Mouse (Mus musculus) kidney, postnatal 14 days (tissue): ENCODE results near the gene Wasf3.
A peak's percentile ranks its signal among the peaks of the same experiment; 100 is the strongest.
"Not testable (repeated sequence)": the region's sequence is repeated elsewhere in the genome, so short reads cannot be mapped to it uniquely, and the experiment has no call there.

Experiments
- DNase-seq: peaks from one replicate; pipeline ENCODE4 v3.0.0; 2022; ENCODE audit warnings: mixed read lengths

Gene Wasf3

DNA sequence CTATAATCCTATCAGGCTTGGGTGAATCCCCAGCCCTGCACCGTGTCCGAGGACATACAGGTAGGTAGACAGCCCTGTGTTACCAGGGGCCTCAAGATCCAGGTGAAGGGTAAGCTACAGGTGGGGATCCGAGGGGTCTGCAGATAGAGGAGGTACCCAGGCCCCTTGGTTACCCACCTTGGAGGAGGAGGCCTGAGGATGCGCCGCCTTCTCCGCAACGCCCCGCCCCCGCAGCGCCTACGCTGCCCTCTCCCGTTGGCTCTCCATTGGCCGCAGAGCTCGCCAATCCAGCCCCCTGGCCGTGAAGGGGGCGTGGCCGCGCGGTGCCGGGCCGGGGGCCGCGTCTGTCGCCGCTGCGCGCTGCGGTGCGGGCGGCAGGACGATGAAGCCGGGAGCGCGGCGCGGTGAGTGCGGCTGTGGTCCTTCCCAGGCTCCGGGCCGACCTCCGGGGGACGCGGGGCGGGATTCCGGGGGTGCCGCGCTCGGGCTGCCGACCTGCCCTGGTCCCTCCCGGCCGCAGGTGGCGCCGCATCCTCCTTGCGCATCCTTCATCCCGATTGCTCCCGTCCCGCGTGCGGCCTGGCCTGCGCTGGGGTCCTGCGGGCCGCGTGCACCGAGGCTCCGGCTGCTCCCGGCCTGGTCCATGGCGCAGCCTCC is at the start of gene Wasf3:
Gene Wasf3 (plus strand): TSS at position 51 of the 657 bp plus-strand sequence.
- peak; percentile 80 for DNase-seq

DNA sequence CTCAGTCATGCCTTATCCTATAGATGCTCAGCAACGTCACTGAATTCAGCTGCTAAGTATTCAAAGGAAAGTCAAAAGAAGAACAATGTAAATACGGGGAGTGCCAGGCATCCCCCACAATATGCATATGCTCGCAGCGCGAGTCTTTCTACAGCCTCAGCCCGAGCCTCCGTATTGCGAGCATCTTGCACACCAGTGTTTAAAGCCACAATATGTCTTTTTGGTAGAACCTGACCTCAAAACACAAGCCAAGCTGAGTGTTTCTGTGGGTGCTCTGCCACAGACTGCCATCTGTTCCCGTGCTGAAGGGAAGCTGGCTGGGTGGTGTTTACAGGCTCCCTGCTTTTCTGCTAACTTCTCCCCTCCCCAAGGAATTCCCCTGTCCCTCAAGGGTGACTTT is 46.7 kb upstream of the Wasf3 start:
- no peak for DNase-seq

DNA sequence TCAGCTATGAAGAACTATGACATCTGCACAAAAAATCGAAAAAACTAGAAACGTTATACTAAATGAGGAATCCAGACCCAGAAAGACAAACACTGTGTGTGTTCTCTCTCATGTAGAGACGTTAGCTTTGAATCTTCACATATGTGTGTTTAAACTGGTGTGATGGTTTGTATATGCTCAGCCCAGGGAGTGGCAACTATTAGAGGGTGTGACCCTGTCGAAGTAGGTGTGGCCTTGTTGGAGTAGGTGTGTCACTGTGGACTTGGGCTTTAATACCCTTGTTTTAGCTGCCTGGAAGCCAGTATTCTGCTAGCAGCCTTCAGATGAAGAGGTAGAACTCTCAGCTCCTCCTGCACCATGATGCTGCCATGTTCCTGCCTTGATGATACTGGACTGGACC is 44.7 kb upstream of the Wasf3 start:
- DNase-seq = no peak

DNA sequence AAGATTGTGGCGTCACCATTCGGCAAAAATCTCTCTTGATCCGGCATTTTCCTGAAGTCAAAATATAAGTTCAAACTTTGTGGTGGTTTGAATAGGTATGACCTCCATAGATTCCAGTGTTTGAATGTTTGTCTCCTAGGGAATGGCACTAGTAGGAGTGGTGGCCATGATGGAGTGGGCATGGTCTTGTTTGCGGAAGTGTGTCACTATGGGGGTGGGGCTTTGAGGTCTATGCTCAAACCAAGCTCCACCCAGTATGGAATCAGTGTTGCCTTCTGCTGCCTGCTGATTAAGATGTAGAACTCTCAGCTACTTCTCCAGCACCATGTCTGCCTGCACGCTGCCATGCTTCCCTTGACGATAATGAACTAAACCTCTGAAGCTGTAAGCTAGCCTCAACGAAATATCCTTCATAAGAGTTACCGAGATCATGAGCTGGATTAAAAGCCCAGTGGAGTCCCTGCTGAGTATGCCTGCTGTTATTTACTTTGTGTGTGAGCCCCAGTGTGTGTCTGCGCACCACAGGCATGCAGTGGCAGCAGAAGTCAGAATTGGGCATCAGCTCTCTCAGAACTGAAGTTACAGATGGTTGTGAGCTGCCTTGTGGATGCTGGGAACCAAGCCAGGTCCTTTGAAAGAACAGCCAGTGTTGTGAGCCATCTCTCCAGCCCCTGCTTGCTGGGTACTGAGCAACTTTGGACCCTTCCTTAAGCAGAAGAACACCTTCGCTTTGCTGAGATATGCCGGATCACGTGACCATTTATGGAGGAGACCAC is 39.7 kb upstream of the Wasf3 start:
- DNase-seq = no peak

DNA sequence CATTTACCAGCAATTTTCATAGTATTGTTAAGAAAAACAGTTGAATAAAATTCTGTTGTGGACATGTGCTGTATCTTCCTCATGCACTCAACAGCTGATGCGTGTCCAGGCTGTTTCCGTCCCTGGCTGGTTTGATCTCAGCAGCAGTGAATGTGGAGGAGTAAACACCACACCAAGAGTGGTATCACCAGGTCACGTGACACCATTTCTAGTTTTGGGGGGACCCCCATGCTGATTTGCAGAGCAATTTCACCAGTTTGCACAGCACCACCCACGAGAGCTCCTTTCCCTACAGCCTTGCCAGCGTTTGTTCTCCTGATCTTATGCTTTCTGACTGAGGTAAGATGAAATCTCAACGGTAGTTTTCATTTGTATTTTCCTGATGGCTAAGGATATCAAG is 37.7 kb upstream of the Wasf3 start:
- no peak for DNase-seq

DNA sequence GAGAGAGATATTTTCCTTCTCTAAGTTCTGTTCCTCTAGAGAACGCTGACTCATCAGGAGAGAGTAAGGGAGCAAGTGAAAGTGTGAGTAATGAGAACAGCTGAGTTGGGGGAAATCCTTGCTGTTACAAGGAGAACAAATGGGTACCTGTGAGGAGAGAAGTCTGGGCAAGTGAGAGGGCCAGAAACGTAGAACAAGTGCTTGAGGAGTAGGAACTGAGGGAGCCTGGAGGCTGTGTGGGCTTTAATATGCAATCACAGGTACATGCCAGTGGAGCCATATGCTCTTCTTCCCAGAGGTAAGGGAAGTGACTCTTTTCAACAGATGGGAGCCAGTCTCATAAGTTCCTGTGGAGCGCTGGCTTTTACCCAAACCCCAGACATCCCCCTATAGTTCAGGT is 35.6 kb upstream of the Wasf3 start:
- DNase-seq = no peak

DNA sequence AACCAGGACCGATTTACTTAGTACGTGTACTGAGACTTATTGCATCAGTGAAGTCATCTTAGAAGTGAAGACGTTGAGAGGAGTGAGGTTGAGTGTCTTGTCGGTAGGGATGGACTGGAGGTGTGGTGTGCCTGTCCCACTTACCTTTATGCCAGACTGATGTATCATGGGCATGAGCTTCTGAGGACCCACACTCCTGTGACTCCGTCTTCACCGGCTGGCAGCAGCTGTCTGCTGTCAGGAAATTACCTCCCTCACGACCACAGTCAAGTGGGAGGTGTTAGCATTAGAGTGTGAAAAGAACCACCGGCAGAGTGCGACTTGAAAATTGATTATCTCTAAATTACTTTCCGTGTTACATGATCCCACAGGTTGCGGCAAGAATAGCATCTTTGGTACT is 34.0 kb upstream of the Wasf3 start:
- no peak for DNase-seq

DNA sequence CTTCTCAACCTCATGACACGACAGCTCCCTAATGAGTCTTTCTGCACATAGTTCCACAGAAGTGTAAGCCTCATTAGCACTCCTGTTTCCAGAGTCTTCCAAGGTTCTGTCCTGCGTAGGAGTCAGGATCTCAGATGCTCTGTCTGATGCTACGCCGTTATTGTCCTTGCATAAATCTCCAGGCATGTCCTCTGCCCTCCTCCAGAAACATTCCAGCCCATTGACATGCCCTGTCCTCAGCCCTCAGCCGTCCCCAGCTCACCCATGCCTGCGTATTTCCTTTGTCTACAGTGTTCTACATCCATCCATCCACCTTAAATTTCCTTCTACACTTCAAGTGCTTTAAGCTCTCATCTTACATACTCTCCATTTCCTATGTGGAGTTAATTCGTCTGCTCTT is 32.8 kb upstream of the Wasf3 start:
- DNase-seq = no peak

DNA sequence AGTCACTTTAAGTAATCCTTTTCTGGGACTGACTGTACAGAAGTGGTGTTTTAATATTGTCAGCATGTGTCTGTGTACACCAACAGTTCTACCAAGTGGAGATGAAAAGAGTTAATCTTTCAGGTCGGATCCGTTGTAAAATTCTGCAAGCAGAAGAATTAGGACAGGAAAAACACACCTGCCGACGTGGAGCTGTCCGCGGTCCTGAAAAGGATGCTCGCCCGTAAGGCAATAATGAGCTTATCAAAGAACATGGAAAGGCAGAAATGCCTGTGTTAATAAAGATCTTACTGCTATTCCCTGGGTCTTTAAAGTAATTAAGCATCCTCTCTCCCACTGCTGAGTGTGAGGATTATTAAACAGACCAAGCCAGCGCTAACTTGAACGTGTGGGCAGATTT is 24.4 kb upstream of the Wasf3 start:
- peak; percentile 23 for DNase-seq

DNA sequence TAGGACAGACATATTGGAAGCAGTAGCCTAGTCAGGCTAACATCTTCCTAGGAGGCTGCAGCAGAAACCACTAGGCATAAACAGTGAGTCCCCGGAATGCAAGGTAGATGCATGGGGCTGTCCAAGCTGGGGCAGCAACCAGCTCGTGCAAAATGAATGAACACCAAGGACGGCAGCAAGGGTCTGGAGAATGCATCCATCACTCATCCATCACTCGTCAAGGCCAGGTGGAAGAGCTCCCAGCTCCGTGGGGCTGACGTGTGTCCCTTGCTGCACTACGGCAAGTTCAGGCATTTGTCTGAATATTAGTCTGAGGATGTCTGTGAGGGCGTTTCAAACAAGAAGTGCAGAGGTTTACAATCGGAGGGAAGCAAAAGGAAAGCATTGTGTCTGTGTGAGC is 22.1 kb upstream of the Wasf3 start:
- no peak for DNase-seq

DNA sequence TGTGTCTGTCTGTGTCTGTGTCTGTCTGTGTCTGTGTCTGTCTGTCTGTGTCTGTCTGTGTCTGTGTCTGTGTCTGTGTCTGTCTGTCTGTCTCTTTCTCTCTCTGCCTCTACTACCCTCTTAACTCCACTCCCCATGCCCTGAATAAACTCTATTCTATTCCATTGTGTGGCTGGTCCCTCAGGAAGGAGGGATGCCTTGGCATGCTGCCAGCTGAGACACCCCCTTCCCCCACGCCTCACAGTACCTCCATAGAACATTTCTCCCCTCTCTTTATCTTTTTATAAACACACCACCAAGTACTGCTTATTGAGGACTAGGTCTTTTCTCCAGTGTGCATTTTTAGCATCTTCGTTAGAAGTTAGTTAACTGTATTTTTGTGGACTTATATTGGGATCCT is 16.4 kb upstream of the Wasf3 start:
- no peak for DNase-seq

DNA sequence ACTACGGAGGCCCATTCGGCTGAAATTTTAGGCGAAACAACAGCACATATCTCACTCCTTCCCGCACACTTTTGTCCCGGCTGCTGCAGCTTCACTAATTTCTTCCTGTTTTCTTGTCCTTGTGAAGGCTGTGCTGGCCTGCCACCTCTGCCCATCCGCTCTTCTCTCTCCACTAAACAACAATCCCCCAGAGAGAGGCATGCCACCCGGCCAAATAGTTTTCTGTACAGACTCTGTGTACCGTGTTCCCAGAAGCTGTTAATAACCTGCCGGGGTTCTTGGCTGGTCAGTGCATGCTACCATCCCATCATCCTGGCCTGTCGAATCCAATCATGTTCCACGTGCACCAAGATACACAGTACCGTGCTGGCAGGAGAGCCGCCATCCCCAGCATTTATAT is 15.8 kb upstream of the Wasf3 start:
- DNase-seq = no peak

DNA sequence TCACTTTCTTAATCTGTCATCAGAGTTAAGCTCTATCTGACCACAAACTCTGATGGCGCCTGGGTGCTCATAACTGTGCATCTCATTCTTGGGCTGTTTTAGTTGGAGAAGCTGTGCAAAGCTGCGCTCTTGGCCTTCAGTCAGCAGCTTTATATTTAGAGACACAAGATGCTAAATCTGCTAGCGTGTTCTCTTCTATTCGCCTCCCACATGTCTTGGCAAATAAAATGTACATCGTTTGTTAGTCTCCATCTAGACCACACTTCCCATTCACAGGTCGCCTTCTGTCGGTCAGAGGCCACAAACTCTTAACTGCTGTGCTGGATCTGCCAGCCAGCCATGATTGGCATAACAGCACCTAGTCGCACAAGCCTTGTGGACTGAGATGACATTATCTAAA is 14.0 kb upstream of the Wasf3 start:
- no peak for DNase-seq

DNA sequence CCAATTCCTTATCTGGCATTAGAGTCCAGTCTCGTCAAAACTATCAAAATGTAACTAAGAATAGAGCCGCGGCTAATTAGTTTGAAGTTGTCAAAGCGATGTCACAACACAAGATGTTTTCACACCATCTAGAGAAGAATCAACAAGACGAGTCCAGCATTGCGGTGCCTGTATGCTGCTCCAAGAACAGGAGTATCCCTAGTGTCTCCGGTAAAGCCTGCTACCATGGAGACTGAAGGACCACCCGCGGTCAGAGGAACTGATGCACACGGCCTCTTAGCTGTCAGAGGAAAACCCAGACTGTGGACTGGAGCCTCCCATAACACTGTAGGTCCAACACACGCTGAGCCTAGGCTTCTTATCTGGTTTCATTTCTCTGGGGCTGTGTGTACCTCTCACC is 11.5 kb upstream of the Wasf3 start:
- DNase-seq = no peak

DNA sequence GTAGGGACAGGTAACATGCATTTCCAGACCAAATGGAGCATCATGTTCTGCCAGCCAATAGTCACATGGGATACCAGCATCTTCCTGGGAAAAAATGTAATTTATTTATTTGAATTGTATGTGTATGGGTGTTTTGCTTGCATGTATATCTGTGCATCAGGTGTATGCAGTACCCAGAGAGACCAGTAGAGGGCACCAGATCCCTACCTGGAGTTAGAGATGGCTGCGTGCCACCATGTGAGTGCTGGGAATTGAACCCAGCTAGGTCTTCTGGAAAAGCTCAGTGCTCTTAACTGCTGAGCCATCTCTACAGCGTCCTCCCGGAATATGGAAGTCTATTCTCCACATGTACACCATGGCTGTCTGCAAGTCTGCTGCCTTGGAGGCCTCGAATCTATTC is 8.2 kb upstream of the Wasf3 start:
- peak; percentile 8 for DNase-seq

DNA sequence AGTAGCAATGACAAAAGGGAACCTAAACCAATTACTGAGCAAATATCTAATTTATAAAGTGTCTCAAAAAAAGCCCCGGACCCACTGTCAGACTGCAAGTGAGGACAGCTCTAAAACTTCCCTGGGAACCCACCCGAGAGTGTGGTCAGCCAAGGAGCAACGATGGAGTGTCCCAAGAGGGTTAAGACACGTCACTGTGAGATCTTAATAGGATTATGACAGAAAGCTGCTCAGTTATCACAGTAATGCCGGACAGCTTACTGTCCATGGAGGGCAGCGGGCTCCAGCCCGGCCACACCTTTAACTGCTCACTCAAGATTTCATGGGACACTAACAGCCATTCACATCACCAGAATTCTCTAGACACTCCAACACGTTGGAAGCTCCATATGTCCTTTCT is 4.7 kb upstream of the Wasf3 start:
- no peak for DNase-seq

DNA sequence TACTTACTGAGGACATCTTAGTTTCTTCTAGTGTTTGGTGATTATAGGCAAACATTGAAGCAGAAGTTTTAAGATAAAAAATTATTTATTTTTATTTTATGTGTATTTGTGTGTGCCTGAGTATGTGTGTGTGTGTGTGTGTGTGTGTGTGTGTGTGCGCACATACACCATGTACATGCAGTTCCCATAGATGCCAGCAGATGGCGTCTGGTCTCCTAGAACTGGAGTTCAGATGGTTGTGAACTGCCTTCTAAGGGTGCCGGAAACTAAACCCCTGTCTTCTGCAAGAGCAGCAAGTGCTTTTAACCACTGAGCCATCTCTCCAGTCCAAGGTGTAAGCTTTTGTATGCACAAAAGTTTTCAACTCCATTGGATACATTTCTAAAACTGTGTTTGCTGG is 2.5 kb upstream of the Wasf3 start:
- DNase-seq = no peak

DNA sequence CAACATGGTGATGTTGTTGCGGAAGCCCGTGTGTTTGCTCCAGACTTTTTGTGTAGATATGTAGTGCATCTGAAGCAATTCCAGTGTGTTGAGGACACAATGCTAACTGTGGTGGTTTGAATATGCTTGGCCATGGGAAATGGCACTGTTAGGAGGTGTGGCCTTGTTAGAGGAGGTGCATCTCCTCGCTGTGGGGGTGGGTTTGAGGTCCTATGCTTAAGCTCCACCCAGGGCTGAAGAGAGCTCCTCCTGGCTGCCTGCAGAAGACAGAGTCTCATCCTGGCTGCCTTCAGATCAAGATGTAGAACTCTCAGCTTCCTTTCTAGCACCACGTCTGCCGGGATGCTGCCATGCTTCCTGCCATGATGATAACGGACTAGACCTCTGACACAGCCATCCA is 1.4 kb upstream of the Wasf3 start:
- no peak for DNase-seq

DNA sequence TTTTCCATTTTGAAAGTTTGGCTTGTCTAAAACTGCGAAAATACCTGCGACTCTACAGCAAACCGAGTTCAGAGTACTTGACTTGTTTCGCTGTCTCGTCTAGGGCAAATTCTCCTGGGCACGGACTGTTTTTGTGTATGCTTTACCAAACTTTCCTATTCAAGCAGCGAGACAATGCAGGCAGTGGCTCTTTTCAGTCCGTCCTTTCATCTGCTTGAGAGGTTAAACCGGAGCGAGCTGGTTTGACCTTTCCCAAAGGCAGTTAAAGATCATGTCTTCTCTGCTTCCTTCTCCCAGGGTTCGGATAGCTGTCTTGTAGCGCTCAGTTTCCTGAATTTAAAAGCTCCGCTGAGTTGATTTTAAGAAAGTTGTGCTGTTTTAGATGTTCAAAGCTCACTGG is 1.2 kb downstream of the Wasf3 start:
- DNase-seq = no peak

DNA sequence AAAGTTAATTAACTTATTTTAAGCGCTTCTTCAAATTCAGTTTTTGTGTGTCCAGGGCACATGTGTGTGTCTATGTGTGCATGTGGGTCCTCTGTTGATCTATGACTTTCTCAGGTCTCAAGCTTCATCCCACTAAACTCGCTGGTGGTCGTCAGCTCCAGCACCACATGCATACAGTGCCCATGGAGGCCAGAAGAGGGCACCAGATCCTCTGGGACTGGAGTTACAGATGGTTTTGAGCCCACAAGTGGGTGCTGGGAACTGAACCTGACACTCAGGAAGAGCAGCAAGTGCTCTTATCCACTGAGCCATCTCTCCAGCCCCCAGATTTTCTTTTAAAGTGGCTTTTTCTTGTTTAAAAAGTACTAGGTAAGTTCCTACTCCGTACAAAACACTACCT is 2.1 kb downstream of the Wasf3 start:
- no peak for DNase-seq

DNA sequence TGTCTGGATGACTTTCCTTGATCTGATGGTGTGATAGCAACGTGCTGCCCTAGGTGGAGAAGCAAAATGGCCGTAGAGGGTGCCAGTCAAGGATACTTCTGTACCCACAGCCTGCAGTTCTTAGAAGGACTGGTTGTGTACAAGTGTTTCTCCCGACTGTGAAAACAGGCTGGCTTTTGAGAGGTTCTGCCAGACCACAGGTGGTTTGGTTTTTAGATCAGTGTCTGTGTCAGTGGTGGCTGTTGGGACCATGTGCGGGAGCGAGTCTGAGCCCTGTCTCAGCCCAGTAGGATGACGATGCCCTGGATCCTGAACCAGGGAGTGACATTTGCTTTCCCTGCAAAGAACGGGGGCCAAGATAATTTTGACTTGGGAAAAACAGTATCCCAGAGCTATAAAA is 9.8 kb downstream of the Wasf3 start:
- DNase-seq = no peak

DNA sequence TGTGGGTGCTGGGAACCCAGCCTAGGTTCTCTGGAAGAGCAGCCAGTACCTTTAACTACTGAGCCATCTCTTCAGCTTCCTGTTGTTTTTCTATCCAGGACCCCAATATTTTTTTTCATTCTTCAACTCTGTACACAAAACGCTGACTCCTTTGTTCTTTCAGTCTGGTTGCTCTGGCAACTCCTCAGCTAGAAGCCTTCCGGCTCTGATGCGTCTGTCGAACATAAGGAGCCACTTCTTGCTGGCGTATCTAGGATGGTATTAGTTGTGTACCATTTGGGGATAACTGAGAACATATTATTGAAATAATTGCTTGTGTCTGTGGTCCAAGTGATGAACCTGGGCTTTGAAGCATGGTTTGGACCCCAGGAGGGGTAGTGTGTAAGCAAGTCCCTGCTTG is 12.5 kb downstream of the Wasf3 start:
- no peak for DNase-seq

DNA sequence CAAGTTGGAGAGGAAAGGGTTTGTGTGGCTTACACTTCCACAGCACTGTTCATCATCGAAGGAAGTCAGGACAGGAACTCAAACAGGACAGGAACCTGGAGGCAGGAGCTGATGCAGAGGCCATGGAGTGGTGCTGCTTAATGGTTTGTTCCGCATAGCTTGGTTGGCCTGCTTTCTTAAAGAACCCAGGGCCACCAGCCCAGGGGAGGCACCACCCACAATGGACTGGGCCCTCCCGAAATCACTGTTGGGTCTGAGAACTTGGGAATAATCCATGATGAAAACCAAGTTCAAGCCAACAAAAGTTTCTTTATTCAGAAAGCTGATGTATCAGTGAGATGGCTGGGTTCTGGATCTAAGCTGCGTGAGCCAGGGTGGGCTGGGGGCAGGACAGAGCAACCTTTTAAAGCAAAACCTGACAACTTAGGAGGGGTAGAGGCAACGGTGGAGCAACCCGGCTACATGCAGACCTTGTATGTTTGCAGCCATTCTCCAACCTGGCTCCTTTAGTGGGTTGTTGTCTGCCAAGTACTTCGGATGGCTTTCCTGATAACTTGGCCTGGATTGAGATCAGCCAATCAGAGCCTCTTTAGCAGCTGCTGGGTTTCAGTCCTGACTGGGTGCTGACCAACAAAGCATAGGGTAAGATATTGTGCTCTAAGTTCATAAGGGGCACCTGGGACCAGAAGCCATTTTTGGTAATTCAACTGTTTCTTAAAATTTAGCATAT is 13.8 kb downstream of the Wasf3 start:
- no peak for DNase-seq

DNA sequence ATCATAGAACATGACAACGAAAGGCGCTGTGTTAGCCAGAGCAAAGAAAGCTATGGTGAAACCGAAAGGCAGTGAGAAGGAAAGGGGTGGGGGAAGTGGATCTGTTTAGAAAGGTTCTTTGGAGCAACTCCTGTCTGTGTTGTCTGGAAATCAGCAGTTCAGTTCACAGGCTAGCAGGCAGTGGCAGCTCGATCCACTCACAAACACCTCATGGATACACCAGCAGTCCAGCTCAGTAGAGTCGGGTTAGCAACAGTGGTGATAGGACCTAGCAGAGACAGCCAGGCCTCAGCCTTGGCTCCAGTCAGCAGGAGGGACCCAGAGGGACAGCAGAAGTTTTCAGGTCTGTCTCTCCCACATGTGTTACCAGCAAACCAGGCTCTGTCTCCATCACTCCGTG is 16.2 kb downstream of the Wasf3 start:
- not testable (repeated sequence) for DNase-seq
